Mouse (Mus musculus) MEL (cell line): ENCODE measurements at regions not wholly inside any gene's neighbourhood (a gene's known extent, or its start where the extent isn't known, plus 50 kb on each side); places are given as distances from the start of the nearest gene placed in this dataset.

Experiments
- CTCF ChIP-seq, 3 experiments: IDR thresholded peaks in 2 of 3; conservative IDR thresholded peaks in 1 of 3; 2 replicates each; pipeline ENCODE4 v1.5.1; 2011 to 2012; ENCODE audit warnings: low read length in 3 of 3, low read depth in 2 of 3, mild to moderate bottlenecking in 2 of 3, improper control_type of control experiment in 1 of 3, inconsistent platforms in 1 of 3, mixed read lengths in 1 of 3, moderate library complexity in 1 of 3; ENCODE audit not compliant: control insufficient read depth in 1 of 3, insufficient read depth in 1 of 3, poor library complexity in 1 of 3, severe bottlenecking in 1 of 3
- POLR2A ChIP-seq, 2 experiments: IDR thresholded peaks; 2 replicates each; pipeline ENCODE4 v1.6.1; 2011 to 2012; ENCODE audit warnings: low read length in 2 of 2, mild to moderate bottlenecking in 2 of 2, control low read depth in 1 of 2, improper control_type of control experiment in 1 of 2, low read depth in 1 of 2, moderate library complexity in 1 of 2; ENCODE audit not compliant: control insufficient read depth in 1 of 2, insufficient read depth in 1 of 2, poor library complexity in 1 of 2
- RCOR1 ChIP-seq: IDR thresholded peaks from 2 replicates; pipeline ENCODE4 v1.6.1; 2012; ENCODE audit warnings: low read depth, mild to moderate bottlenecking, inconsistent platforms, low read length, improper control_type of control experiment
- ZC3H11A ChIP-seq: IDR thresholded peaks from 2 replicates; pipeline ENCODE4 v1.6.1; 2012; ENCODE audit warnings: low read depth, mild to moderate bottlenecking, inconsistent platforms, low read length, improper control_type of control experiment

DNA sequence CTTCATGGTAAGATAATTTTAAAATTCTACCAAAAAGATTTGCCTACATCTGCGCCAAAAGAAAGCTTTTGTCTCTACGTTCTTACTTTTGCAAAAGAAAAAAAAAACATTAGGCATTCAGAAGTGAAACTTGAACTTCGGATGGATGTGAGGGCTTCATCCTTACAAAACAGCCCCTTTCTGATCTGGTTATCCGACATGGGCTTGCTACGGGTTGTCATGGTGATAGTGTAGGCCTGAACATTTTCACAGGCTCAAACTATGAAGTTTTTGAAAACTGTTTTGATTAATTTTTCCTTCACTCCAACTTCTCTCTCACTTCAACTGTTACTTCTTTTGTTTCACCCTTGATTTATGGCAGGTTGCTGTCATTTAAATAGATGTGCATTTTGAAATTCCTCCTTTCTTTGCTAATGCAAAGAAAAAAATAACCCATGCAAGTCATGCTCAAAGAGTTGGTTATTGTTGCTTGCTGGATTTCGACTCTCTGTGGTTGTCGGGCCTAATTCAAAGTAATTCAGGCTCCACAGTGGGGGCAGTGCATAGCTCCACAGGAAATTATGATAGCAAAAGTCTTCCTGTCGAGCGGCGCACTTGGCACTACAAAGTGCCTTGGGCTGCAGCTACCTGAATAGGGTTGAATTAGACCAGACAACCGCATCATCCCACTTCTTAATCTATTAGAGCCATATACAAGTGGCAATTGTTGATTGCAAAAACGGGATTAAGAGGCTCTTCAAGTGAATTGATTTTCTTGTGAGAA, 205.7 kb upstream of the Gpr101 start:
- TF ChIP-seq ZC3H11A (no peak), POLR2A (IDR thresholded peaks at IDR 0.05; ENCODE audit: control insufficient read depth in 1 of 2, insufficient read depth in 1 of 2, low read depth in 1 of 2, low read length in 2 of 2, poor library complexity in 1 of 2) (no peak), CTCF (IDR thresholded peaks at IDR 0.05 in 2 of 3, conservative IDR thresholded peaks at IDR 0.05 in 1 of 3; ENCODE audit: control insufficient read depth in 1 of 3, insufficient read depth in 1 of 3, low read depth in 2 of 3, low read length in 3 of 3, poor library complexity in 1 of 3, severe bottlenecking in 1 of 3) (no peak), RCOR1 (no peak)
